Mouse (Mus musculus) hematopoietic stem cell, adult 5-6 weeks (primary cell): ENCODE results near the gene Mtfp1. TPM values are rescaled to one million over a fixed set of nuclear protein-coding genes. Genes with fewer than 3 reads are reported as not detected.

Experiments
- ATAC-seq, 2 experiments: fragments of 125-278 bp in 1 of 2; replicated peaks in 1 of 2; 2 replicates each; pipeline ENCODE4 v1.8.0; 2016 to 2017; ENCODE audit warnings: inconsistent platforms in 2 of 2, mild to moderate bottlenecking in 2 of 2, moderate number of reproducible peaks in 2 of 2, low read depth in 1 of 2, moderate TSS enrichment in 1 of 2; ENCODE audit not compliant: low FRiP score in 2 of 2, poor library complexity in 2 of 2, severe bottlenecking in 2 of 2, insufficient read depth in 1 of 2, low TSS enrichment in 1 of 2
- total RNA-seq: library from RNA; stranded (forward); fragments of 172-1452, 232-1000 nt; gene quantifications from 2 replicates; pipeline ENCODE4 v1.2.3, GENCODE M21; 2017

Mtfp1 gene
- total RNA-seq, 1 experiment from 2014 or later, result 15.3 TPM

- no peak for ATAC-seq
These were observed 46.8 kb downstream of the Mtfp1 start for GRCm38 (mm10) chr11:4048438-4048837.

GRCm38 (mm10) chr11:4047766-4048165 lies 47.5 kb downstream of the Mtfp1 start:
- no peak for ATAC-seq

DNA sequence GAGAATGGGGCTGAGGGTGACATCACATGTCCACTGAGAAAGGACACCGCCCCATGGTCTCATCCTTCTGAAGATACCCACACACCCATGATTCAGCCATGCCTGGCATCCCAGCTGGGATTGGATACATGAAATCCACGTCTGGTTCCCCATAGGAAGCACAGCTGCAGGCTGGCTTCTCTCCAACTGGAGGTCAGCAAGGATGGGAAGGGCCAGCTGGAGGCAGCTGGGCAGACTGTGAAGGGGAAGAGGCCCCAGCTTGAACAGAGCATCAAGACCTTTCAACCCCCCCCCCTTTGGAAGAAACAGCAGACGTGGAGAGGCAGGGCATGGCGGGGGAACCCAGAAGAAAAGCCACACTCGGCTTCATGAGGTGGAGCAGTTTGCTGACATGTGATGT lies 48.7 kb downstream of the Mtfp1 start:
- no peak for ATAC-seq

- no peak for ATAC-seq
These were observed 52.2 kb downstream of the Mtfp1 start for GRCm38 (mm10) chr11:4043081-4043480.

Other genes with a start within 250 kb of the Mtfp1 start
- 0.81 TPM in 1 of 2 replicates, not detected in the other for gene Osbp2, start 231.5 kb downstream of the Mtfp1 start, total RNA-seq
- gene 4921536K21Rik, start 200.3 kb downstream of the Mtfp1 start, total RNA-seq, result 0.31 TPM in 1 of 2 replicates, not detected in the other
- gene Dusp18, start 200.2 kb downstream of the Mtfp1 start, total RNA-seq, result 0.79 and 1.3 TPM in 2 replicates
- gene Slc35e4, start 180.8 kb downstream of the Mtfp1 start, total RNA-seq, result 3.3 and 4.1 TPM in 2 replicates
- gene Tcn2, start 163.3 kb downstream of the Mtfp1 start, total RNA-seq, result 15.0 and 21.2 TPM in 2 replicates
- 117 and 128 TPM in 2 replicates for gene Pes1, start 131.5 kb downstream of the Mtfp1 start, total RNA-seq
- not detected in 2 replicates for gene 4930556J24Rik, start 118.7 kb downstream of the Mtfp1 start, total RNA-seq
- 0.38 and 2.2 TPM in 2 replicates for gene Gal3st1, start 111.8 kb downstream of the Mtfp1 start, total RNA-seq
- not detected in 2 replicates for gene Sec14l4, start 64.0 kb downstream of the Mtfp1 start, total RNA-seq
- not detected in 2 replicates for gene Sec14l3, start 30.6 kb downstream of the Mtfp1 start, total RNA-seq
- gene Sec14l2, start 28.0 kb upstream of the Mtfp1 start, total RNA-seq, result 3.1 and 5.9 TPM in 2 replicates
- gene Rnf215, start 39.8 kb upstream of the Mtfp1 start, total RNA-seq, result 13.8 and 28.8 TPM in 2 replicates
- 1.6 and 2.8 TPM in 2 replicates for gene Ccdc157, start 64.8 kb upstream of the Mtfp1 start, total RNA-seq
- gene Sf3a1, start 64.9 kb upstream of the Mtfp1 start, total RNA-seq, result 34.0 and 48.0 TPM in 2 replicates
- 9.6 and 13.6 TPM in 2 replicates for gene Tbc1d10a, start 91.3 kb upstream of the Mtfp1 start, total RNA-seq
- gene Castor1, start 122.8 kb upstream of the Mtfp1 start, total RNA-seq, result 1.9 TPM in 2 replicates
- 20.2 and 22.8 TPM in 2 replicates for gene Osm, start 141.0 kb upstream of the Mtfp1 start, total RNA-seq
- 19.3 and 22.7 TPM in 2 replicates for gene Lif, start 162.1 kb upstream of the Mtfp1 start, total RNA-seq